Mouse (Mus musculus): ENCODE measurements around the gene Ccdc151.

DNA sequence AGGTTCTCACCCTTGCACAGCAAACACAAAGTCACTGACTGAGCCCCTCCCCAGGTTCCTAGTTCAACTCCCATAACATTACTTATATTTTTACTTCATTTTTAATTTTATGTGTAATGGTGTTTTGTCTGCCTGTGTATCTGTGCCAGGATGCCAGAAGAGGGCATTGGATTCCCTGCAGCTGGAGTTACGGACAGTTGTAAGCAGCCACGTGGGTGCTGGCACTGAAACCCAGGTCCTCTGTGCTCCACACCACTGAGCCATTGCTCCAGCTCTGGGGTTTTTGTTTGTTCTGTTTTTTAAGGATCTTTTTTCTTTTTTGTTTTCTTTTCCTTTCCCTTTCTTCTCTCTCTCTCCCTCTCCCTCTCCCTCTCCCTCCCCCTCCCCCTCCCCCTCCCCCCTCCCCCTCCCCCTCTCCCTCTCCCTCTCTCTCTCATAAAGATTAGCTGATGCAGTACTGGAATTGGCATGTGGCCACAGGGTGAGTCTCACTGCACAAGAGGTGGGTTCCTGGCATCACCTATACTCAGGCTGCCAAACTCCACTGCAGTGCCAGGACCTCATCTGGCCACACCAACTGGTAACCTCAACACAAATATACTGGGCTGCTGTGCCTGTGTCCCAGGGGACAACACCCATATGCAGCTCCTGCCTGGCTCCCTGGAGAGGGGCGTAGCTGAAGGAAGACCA, 6.1 kb downstream of the Ccdc151 start:
- TF ChIP-seq CTCF (IDR thresholded peaks at IDR 0.05; ENCODE audit: low read depth) (no peak), EP300 (IDR thresholded peaks at IDR 0.05; ENCODE audit: low read depth) (no peak)

Data from liver, postnatal 0 days (tissue).